Mouse (Mus musculus): Measurements from ENCODE around the gene Btbd17.
A peak's percentile ranks its signal among the peaks of the same experiment; 100 is the strongest.

The Btbd17 gene

DNA sequence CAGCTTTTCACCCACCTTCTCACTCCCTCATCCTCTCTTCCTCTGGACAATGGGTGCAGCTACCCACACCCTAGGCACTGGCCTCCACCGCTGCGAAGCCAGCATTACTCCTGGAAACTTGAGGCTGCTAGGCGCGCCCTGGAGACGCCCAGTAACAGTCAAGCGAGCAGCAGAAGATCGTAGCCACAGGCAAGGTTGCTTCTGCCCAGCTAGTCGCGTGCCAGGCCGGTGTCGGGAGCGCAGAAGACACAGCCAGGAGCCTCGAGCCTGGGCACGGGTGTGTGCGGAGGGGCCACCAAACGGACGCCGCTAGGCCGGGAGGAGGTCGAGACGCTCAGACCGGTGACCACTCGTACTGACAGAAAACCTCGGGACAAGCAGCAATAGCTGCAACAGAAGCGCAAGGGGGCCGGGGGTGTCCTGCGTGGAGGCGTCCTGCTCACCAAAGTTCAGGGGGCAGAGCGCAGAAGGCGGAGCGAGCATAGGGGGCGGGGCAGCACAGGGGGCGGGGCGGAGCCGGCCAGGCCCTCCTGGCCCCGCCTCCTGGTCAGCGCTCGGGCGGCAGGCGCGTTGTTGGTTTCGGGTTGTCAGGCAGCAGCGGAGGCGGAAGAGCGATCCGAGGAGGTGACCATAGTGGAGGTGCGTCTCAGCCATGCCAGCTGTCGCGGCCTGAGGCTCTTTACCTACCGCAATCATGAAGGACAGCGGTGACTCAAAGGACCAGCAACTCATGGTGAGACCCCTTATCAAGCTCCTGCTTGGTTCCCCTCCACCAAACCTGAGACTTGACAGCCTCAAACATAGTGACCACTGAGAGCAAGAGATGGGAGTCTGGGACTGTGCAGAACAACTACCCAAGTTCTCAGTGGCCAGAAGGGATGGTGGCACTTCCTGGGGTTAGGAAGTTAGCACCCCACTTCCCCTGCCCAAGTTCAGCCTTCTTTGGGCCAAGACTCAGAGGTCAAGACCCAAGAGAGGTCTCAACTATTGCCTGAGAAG is 30.6 kb downstream of the Btbd17 start, which contains the start of gene Kif19a:
TSS of gene Kif19a (plus strand) at position 569 of the 999 bp plus-strand sequence.
- peak; percentile 36 to 72 for DNase-seq (ENCODE audit: low spot score in 2 of 2)

DNA sequence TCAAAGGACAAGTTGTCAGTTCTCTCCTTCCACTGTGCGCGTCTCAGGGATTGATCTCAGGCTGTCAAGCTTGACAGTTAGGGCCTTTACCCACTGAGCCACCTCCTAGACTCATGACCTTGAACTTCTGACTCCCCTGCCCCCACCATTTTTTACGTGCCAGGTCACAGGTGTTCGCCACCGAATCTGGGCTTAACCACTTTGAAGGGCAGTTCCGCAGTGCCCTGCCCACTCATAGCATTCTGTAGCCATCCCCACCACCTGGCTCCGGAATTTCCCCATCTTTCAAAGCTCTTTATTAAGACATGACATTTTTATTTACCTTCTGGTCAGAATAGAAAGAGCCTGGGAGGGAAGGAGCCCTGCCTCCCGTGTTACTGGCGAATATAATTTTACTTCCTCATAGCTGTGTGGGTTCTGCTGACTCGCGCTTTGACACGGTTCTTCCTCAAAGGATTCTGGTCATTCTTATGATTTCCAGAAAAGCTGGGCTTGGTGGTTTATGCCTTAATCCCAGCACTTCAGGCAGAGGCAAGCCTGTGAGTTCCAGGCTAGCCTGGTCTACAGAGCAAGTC is 48.1 kb downstream of the Btbd17 start:
- no peak for DNase-seq (ENCODE audit: low spot score in 2 of 2)

DNA sequence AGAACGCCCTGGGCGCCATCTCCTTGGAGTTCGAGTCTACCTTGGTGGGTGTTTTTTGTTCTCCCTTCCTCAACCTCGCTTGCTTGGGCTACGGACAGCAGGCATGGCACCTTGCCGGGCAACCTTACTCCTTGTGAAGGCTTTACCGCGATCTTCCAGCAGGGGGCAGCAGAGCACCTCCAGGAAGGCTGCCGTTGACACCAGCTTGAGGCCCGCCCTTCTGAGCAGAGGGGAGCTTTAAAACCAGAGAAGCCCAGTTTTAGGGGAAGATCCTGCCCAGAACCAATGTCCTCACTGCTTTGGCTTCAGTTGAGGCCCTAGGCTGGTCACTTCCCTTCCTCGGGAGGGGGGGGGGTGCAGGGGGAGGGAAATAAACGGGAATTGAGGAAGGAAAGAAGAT is 50.6 kb downstream of the Btbd17 start:
- DNase-seq (ENCODE audit: low spot score in 2 of 2), result peak; percentile 86 to 97

DNA sequence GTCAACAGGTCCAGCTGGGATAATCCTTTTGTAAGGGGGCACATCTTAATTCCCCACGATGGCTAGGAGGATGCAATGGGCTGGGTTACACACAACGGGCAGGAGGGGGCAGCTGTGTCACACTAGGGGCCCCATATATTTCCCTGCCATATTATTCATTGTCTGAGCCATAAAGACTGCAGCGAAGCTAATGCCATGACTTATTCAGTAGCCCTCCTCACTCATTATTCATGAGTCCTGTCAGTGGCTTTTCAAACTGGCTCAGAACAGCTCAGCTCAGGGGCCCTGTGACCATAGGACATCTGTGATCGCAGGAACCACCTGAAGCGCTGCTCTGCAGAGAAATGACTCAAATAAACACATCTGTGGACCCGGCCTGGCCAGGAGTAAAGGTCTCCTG is 54.3 kb downstream of the Btbd17 start:
- no peak for DNase-seq (ENCODE audit: low spot score in 2 of 2)

Measured in spleen, postnatal 4 days (tissue).